ENCODE assay signal across 9 mouse cellular contexts in genomic region chr7:28214142-28214541, GRCm38 (mm10). TPM values are rescaled to one million over a fixed set of nuclear protein-coding genes. Genes with fewer than 3 reads are reported as not detected.
A peak's percentile ranks its signal among the peaks of the same experiment; 100 is the strongest.
DNase-seq lines count a peak whose midpoint lies in the region; ATAC-seq and TF ChIP-seq lines count a peak whose summit lies in the region.
"Had no signal": no experiment of that assay in that cellular context is flagged by ENCODE, and none has a peak within 500 bp of the region (broad histone marks: within the 10 kb centered on the region; RNA-seq: fewer than 3 reads in every experiment).

No protein-coding gene starts in this region.

- H3K36me3 ChIP-seq in thymus, adult 2 months (ENCODE audit: control insufficient read depth, insufficient read depth, low read length) = no peaks in the 10 kb centered on the region
- H3K36me3 ChIP-seq: limb, embryonic 15.5 days had no signal

- H3K27ac ChIP-seq in thymus, adult 2 months (ENCODE audit: control insufficient read depth, insufficient read depth, low read length) = no peak overlapping the region
- H3K27ac ChIP-seq: limb, embryonic 15.5 days had no signal

- 16% methylated on average over 10 of the region's 10 CpGs for WGBS in thymus, adult 2 months

- TF ChIP-seq POLR2A in thymus, adult 2 months (IDR thresholded peaks at IDR 0.05; ENCODE audit: control insufficient read depth, extremely low read depth, insufficient read depth, low read length, poor library complexity) = no peak

- intact Hi-C loops in heart, postnatal 25 days (cut with DNase I) = loop anchor here (5.0 kb wide), 1 partner anchor 83 kb away; no protein-coding TSS in a partner anchor

- H3K4me1 ChIP-seq in thymus, adult 2 months (replicated peaks; ENCODE audit: control insufficient read depth, insufficient read depth, low read length) = peaks cover 1% of the 10 kb centered on the region; the same call in 1 of the 2 replicates
- H3K4me1 ChIP-seq: limb, embryonic 15.5 days had no signal

- TF ChIP-seq CTCF in thymus, adult 2 months (IDR thresholded peaks at IDR 0.05; ENCODE audit: borderline replicate concordance, control insufficient read depth, extremely low read depth, insufficient read depth, low read length, poor library complexity) = peak; percentile 85

- DNase-seq in heart, adult 11 months = peak; percentile 90
- no peak for DNase-seq in heart, postnatal 25 days (ENCODE audit: low spot score)
- peak; percentile 59 for DNase-seq in A20 (ENCODE audit: low read depth, low spot score)
- peak; percentile 78 to 80 for DNase-seq in adrenal gland, adult 18-20 months (ENCODE audit: low spot score in 2 of 2)
- peak; percentile 30 for DNase-seq in embryo, embryonic 11 days
- DNase-seq in kidney, adult 9 months = peak; percentile 80
- DNase-seq in thymus, adult 2 months = peak; percentile 80

- no peaks in the 10 kb centered on the region for H3K27me3 ChIP-seq in thymus, adult 2 months (ENCODE audit: control insufficient read depth, insufficient read depth, low read length)
- H3K27me3 ChIP-seq: limb, embryonic 15.5 days had no signal

- H3K4me3 ChIP-seq in thymus, adult 2 months (ENCODE audit: control insufficient read depth, insufficient read depth, low read length) = no peak overlapping the region
- H3K4me3 ChIP-seq: limb, embryonic 15.5 days had no signal

- ATAC-seq in megakaryocyte progenitor cell, adult 5-6 weeks (replicated peaks; ENCODE audit: poor library complexity) = peak; percentile 96

RNA-seq across cellular contexts. Expression of gene Dyrk1b, which starts 34.9 kb away (rescaled TPM):
- 10 to 100 TPM; 30.5 to 32.0 TPM for total RNA-seq in heart, postnatal 25 days (2021)
- 10 to 100 TPM; 21.3 to 22.9 TPM for total RNA-seq in adrenal gland, adult 18-20 months (2021)
- 1.2 and 2.1 TPM in 2 replicates for total RNA-seq in megakaryocyte progenitor cell, adult 5-6 weeks (2015)
- 1.1 and 1.2 TPM in 2 replicates for total RNA-seq in megakaryocyte progenitor cell, adult 5-6 weeks (2017)
- 126 and 145 TPM in 2 replicates for polyA plus RNA-seq in thymus, adult 2 months (2012; rRNA removed)

RNA-seq across cellular contexts. Expression of gene Fbl, which starts 44.6 kb away (rescaled TPM):
- total RNA-seq in heart, postnatal 25 days (2021) = 10 to 100 TPM; 32.2 to 35.3 TPM
- total RNA-seq in adrenal gland, adult 18-20 months (2021) = 100 to 1,000 TPM in 1 of 2 experiments, 10 to 100 TPM in 1; 98.0 to 114 TPM
- 164 and 172 TPM in 2 replicates for total RNA-seq in megakaryocyte progenitor cell, adult 5-6 weeks (2015)
- 207 and 270 TPM in 2 replicates for total RNA-seq in megakaryocyte progenitor cell, adult 5-6 weeks (2017)
- 72.4 and 91.4 TPM in 2 replicates for polyA plus RNA-seq in thymus, adult 2 months (2012; rRNA removed)

RNA-seq across cellular contexts. Expression of gene Eid2, which starts 53.5 kb away (rescaled TPM):
- total RNA-seq in heart, postnatal 25 days (2021) = 10 to 100 TPM; 11.9 to 12.1 TPM
- total RNA-seq in adrenal gland, adult 18-20 months (2021) = 10 to 100 TPM; 22.3 to 27.8 TPM
- 1.9 and 2.9 TPM in 2 replicates for total RNA-seq in megakaryocyte progenitor cell, adult 5-6 weeks (2015)
- 3.5 TPM in 2 replicates for total RNA-seq in megakaryocyte progenitor cell, adult 5-6 weeks (2017)
- 4.6 and 5.8 TPM in 2 replicates for polyA plus RNA-seq in thymus, adult 2 months (2012; rRNA removed)

Comparison
In these comparisons a context has a peak if more than half of its experiments do, and no peak if none do; other contexts are left out.
1. RNA of gene Dyrk1b, which starts 34.9 kb away (total RNA-seq): 30.5 to 32.0 TPM in heart, postnatal 25 days and 21.3 to 22.9 TPM in adrenal gland, adult 18-20 months; 1.1 to 2.1 TPM in megakaryocyte progenitor cell, adult 5-6 weeks; every median in the first group is over 4 times any median in the second.